Mouse (Mus musculus): ENCODE measurements around the gene Pofut1. TPM values are rescaled to one million over a fixed set of nuclear protein-coding genes. Genes with fewer than 3 reads are reported as not detected.
"Not testable (repeated sequence)": the region's sequence is repeated elsewhere in the genome, so short reads cannot be mapped to it uniquely, and the experiment has no call there.

Pofut1 gene
- polyA plus RNA-seq, 1 experiment from 2014 or later: 16.9 TPM

- ChIA-PET CTCF (interaction anchor here (0.8 to 1.0 kb wide), 2 partner anchors 10 to 17 kb away, joined by 3 read pairs; no protein-coding TSS in a partner anchor), POLR2A (interaction anchor here (0.6 kb wide), 1 partner anchor 135 kb away, joined by 4 read pairs; no protein-coding TSS in a partner anchor)
- ATAC-seq (no peak), DNase-seq (ENCODE audit: low read depth, low spot score) (no peak)
- no peaks in the 10 kb centered on the region for H3K27me3 ChIP-seq
- in situ Hi-C loops (cut with MboI; ENCODE audit: low pct_unique_long_range_greater_than_20kb): no loop called here
- no peak for TF ChIP-seq CTCF (IDR thresholded peaks at IDR 0.05)
These were observed 21.7 kb downstream of the Pofut1 start for GRCm38 (mm10) chr2:153263053-153263452.

- H3K27me3 ChIP-seq: no peaks in the 10 kb centered on the region
- DNase-seq (ENCODE audit: low read depth, low spot score) (no peak), ATAC-seq (no peak)
- TF ChIP-seq CTCF (IDR thresholded peaks at IDR 0.05): no peak
- ChIA-PET CTCF (interaction anchor here (1.3 kb wide), 1 partner anchor 15 kb away, joined by 5 read pairs; no protein-coding TSS in a partner anchor), POLR2A (interaction anchor here (0.9 to 1.3 kb wide), 2 partner anchors 9 to 140 kb away, joined by 3 to 4 read pairs; no protein-coding TSS in a partner anchor)
- in situ Hi-C loops (cut with MboI; ENCODE audit: low pct_unique_long_range_greater_than_20kb): no loop called here
These were observed 26.0 kb downstream of the Pofut1 start for GRCm38 (mm10) chr2:153267331-153267730.

- in situ Hi-C loops (cut with MboI; ENCODE audit: low pct_unique_long_range_greater_than_20kb); POLR2A ChIA-PET; ATAC-seq; DNase-seq (ENCODE audit: low read depth, low spot score); H3K27me3 ChIP-seq: not testable (repeated sequence)
- CTCF ChIA-PET: interaction anchor here (1.4 kb wide), 1 partner anchor 123 kb away, joined by 4 read pairs; no protein-coding TSS in a partner anchor
These were observed 29.0 kb downstream of the Pofut1 start for GRCm38 (mm10) chr2:153270231-153270915.

- in situ Hi-C loops (cut with MboI; ENCODE audit: low pct_unique_long_range_greater_than_20kb); DNase-seq (ENCODE audit: low read depth, low spot score); CTCF ChIA-PET; H3K27me3 ChIP-seq; ATAC-seq: not testable (repeated sequence)
- POLR2A ChIA-PET: interaction anchor here (1.1 kb wide), 1 partner anchor 106 kb away, joined by 3 read pairs; no protein-coding TSS in a partner anchor
These were observed 33.0 kb downstream of the Pofut1 start for GRCm38 (mm10) chr2:153274200-153274918.

GRCm38 (mm10) chr2:153274919-153275247, 33.5 kb downstream of the Pofut1 start:
- in situ Hi-C loops (cut with MboI; ENCODE audit: low pct_unique_long_range_greater_than_20kb): no loop called here
- CTCF ChIA-PET: no interaction called here
- DNase-seq (ENCODE audit: low read depth, low spot score) (no peak), ATAC-seq (no peak)
- TF ChIP-seq CTCF (IDR thresholded peaks at IDR 0.05): no peak
- no peaks in the 10 kb centered on the region for H3K27me3 ChIP-seq
- POLR2A ChIA-PET: interaction anchor here (1.1 kb wide), 1 partner anchor 106 kb away, joined by 3 read pairs; no protein-coding TSS in a partner anchor

GRCm38 (mm10) chr2:153275577-153275976, 34.2 kb downstream of the Pofut1 start:
- POLR2A ChIA-PET; ATAC-seq; in situ Hi-C loops (cut with MboI; ENCODE audit: low pct_unique_long_range_greater_than_20kb); DNase-seq (ENCODE audit: low read depth, low spot score); CTCF ChIA-PET; H3K27me3 ChIP-seq: not testable (repeated sequence)

GRCm38 (mm10) chr2:153276440-153276839, 35.1 kb downstream of the Pofut1 start:
- no peak for DNase-seq (ENCODE audit: low read depth, low spot score)
- TF ChIP-seq CTCF (IDR thresholded peaks at IDR 0.05): no peak
- ATAC-seq: no peak
- H3K27me3 ChIP-seq: no peaks in the 10 kb centered on the region
- CTCF ChIA-PET: no interaction called here
- in situ Hi-C loops (cut with MboI; ENCODE audit: low pct_unique_long_range_greater_than_20kb): no loop called here
- POLR2A ChIA-PET: no interaction called here

- ATAC-seq; DNase-seq (ENCODE audit: low read depth, low spot score); in situ Hi-C loops (cut with MboI; ENCODE audit: low pct_unique_long_range_greater_than_20kb); H3K27me3 ChIP-seq; POLR2A ChIA-PET: not testable (repeated sequence)
- CTCF ChIA-PET: interaction anchor here (1.0 kb wide), 1 partner anchor 29 kb away, joined by 3 read pairs; no protein-coding TSS in a partner anchor
These were observed 35.5 kb downstream of the Pofut1 start for GRCm38 (mm10) chr2:153276846-153277245.

- POLR2A ChIA-PET: no interaction called here
- no peak for TF ChIP-seq CTCF (IDR thresholded peaks at IDR 0.05)
- no peak for DNase-seq (ENCODE audit: low read depth, low spot score)
- in situ Hi-C loops (cut with MboI; ENCODE audit: low pct_unique_long_range_greater_than_20kb): no loop called here
- ATAC-seq: no peak
- no peaks in the 10 kb centered on the region for H3K27me3 ChIP-seq
- CTCF ChIA-PET: no interaction called here
These were observed 37.0 kb downstream of the Pofut1 start for GRCm38 (mm10) chr2:153278357-153278756.

GRCm38 (mm10) chr2:153283919-153284318, 42.6 kb downstream of the Pofut1 start:
- POLR2A ChIA-PET: interaction anchor here (0.6 kb wide), 1 partner anchor 55 kb away, joined by 3 read pairs; no protein-coding TSS in a partner anchor
- in situ Hi-C loops (cut with MboI; ENCODE audit: low pct_unique_long_range_greater_than_20kb): no loop called here
- DNase-seq (ENCODE audit: low read depth, low spot score) (no peak), ATAC-seq (no peak)
- no peaks in the 10 kb centered on the region for H3K27me3 ChIP-seq
- no peak for TF ChIP-seq CTCF (IDR thresholded peaks at IDR 0.05)
- CTCF ChIA-PET: interaction anchor here (0.9 to 1.3 kb wide), 2 partner anchors 10 to 45 kb away, joined by 3 read pairs; no protein-coding TSS in a partner anchor

GRCm38 (mm10) chr2:153286524-153286923, 45.2 kb downstream of the Pofut1 start:
- CTCF ChIA-PET: interaction anchor here (1.6 kb wide), 1 partner anchor 32 kb away, joined by 5 read pairs; no protein-coding TSS in a partner anchor
- POLR2A ChIA-PET: no interaction called here
- in situ Hi-C loops (cut with MboI; ENCODE audit: low pct_unique_long_range_greater_than_20kb): no loop called here
- TF ChIP-seq CTCF (IDR thresholded peaks at IDR 0.05): no peak
- H3K27me3 ChIP-seq: no peaks in the 10 kb centered on the region
- no peak for DNase-seq (ENCODE audit: low read depth, low spot score)
- no peak for ATAC-seq

Measured in Patski (cell line).